Mouse (Mus musculus) forebrain, embryonic 12.5 days (tissue): Measurements from ENCODE around the gene Sh2d3c. TPM values are rescaled to one million over a fixed set of nuclear protein-coding genes. Genes with fewer than 3 reads are reported as not detected.

Source experiments
- ATAC-seq: fragments of 200-750 bp; cut with Nextera tagmentation; 2 replicates; pipeline ENCODE4 v1.8.0; 2017; ENCODE audit warnings: moderate TSS enrichment; ENCODE audit not compliant: low FRiP score
- H3K27ac ChIP-seq: fragments of 300-500 bp; sonication (generic); 2 replicates; pipeline ENCODE4 v1.5.1; 2016; ENCODE audit warnings: mild to moderate bottlenecking
- H3K27me3 ChIP-seq: fragments of 300-500 bp; sonication (generic); 2 replicates; pipeline ENCODE4 v1.6.1; 2016; ENCODE audit warnings: mild to moderate bottlenecking
- H3K36me3 ChIP-seq: fragments of 300-500 bp; sonication (generic); replicated peaks from 2 replicates; pipeline ENCODE4 v1.6.1; 2016; ENCODE audit warnings: mild to moderate bottlenecking
- H3K4me1 ChIP-seq: fragments of 300-500 bp; sonication (generic); 2 replicates; pipeline ENCODE4 v1.6.1; 2016
- H3K4me2 ChIP-seq: fragments of 300-500 bp; sonication (generic); 2 replicates; pipeline ENCODE4 v1.6.1; 2016; ENCODE audit warnings: mild to moderate bottlenecking, moderate library complexity
- H3K4me3 ChIP-seq: fragments of 300-500 bp; sonication (generic); replicated peaks from 2 replicates; pipeline ENCODE4 v1.5.1; 2016; ENCODE audit warnings: mild to moderate bottlenecking
- H3K9ac ChIP-seq: fragments of 300-500 bp; sonication (generic); 2 replicates; pipeline ENCODE4 v1.6.1; 2016; ENCODE audit warnings: mild to moderate bottlenecking
- H3K9me3 ChIP-seq: fragments of 300-500 bp; sonication (generic); 2 replicates; pipeline ENCODE4 v1.6.1; 2016
- WGBS: fragments of 180-500 bp; shearing (Covaris S2); methylation state at CpG from one replicate; pipeline ENCODE4 v1.1.7; 2016; 5-methylcytosine and 5-hydroxymethylcytosine counted together
- polyA plus RNA-seq: library from polyadenylated mRNA; unstranded; fragments of >200 nt; fragmentation: Nextera tagmentation; extraction: Ambion mirVana; gene quantifications from 2 replicates; pipeline ENCODE4 v1.2.1, GENCODE M21; 2016

The Sh2d3c gene
- polyA plus RNA-seq, 1 experiment from 2014 or later = 30.1 TPM

DNA sequence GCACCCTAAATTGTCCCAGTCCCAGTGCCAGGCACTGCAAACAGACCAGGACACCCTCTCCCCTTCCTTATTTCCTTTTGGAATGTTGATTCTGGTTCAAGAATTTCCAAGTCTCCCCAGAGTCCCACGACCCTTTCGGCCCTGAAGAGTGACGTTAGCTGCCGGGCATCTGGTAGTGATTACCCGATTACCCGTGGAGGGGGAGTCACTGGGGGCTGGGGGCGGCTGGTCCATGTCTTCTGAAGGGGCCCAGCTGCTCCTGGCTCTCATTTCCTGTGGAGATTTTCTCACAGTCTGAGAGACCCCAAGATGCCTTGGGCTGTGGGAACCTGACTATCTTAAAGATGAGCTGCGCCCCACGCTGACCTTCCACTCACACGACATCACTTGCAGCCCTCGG lies 10.0 kb downstream of the Sh2d3c start:
- ATAC-seq = no peak
- H3K9ac ChIP-seq = no peak overlapping the region
- WGBS = 70% methylated on average over 11 of the region's 11 CpGs

DNA sequence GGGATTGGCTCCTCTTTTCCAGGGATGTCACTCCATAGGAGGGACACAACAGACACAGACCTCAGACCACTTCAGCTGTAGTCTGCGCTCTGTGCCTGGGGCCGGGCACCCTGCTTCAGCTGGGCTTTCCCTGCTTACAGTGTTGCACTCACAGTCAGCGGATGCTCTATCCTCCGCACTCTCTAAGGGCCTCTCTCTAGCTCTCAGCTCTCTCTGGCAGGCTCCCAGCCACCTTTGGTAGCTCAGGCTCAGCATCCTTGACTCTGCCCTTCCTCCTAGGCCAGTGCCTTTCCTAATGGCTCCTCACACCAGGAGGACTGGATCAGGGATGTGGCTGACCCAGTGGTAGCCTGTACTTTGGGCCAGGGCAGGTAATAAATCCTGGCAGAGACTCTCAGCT lies 11.1 kb downstream of the Sh2d3c start:
- Histone ChIP-seq H3K4me1 (peaks cover 12% of the 10 kb centered on the region), H3K27ac (no peak overlapping the region), H3K4me2 (no peak overlapping the region), H3K36me3 (no peaks in the 10 kb centered on the region), H3K9ac (no peak overlapping the region), H3K27me3 (peaks cover 16% of the 10 kb centered on the region), H3K4me3 (no peak overlapping the region), H3K9me3 (no peaks in the 10 kb centered on the region)
- no peak for ATAC-seq
- 80% methylated on average over 4 of the region's 4 CpGs for WGBS

More for the DNA sequence above, 10.0 kb downstream of the Sh2d3c start:
- H3K4me3 ChIP-seq = no peak overlapping the region
- peaks cover 10% of the 10 kb centered on the region; the same call in 1 of the 2 replicates for H3K27me3 ChIP-seq
- no peaks in the 10 kb centered on the region for H3K9me3 ChIP-seq
- H3K4me2 ChIP-seq = no peak overlapping the region
- H3K4me1 ChIP-seq = peaks cover 12% of the 10 kb centered on the region
- H3K27ac ChIP-seq = 0 out of 2 replicates have a peak overlapping the region, but pooled peaks have one; percentile 42
- no peaks in the 10 kb centered on the region for H3K36me3 ChIP-seq

GRCm38 (mm10) chr2:32732695-32733094 lies 11.8 kb downstream of the Sh2d3c start:
- WGBS = 75% methylated on average over 6 of the region's 6 CpGs
- Histone ChIP-seq H3K27me3 (peaks cover 18% of the 10 kb centered on the region), H3K9ac (no peak overlapping the region), H3K36me3 (no peaks in the 10 kb centered on the region), H3K4me2 (no peak overlapping the region), H3K4me3 (no peak overlapping the region), H3K27ac (no peak overlapping the region), H3K9me3 (no peaks in the 10 kb centered on the region), H3K4me1 (peaks cover 5% of the 10 kb centered on the region)
- ATAC-seq = no peak

GRCm38 (mm10) chr2:32734480-32734879 lies 13.6 kb downstream of the Sh2d3c start:
- Histone ChIP-seq H3K36me3 (no peaks in the 10 kb centered on the region), H3K4me3 (no peak overlapping the region), H3K27me3 (peaks cover 13% of the 10 kb centered on the region), H3K4me2 (no peak overlapping the region), H3K27ac (peak overlapping the region; percentile 14; the same call in 1 of the 2 replicates), H3K9me3 (no peaks in the 10 kb centered on the region), H3K4me1 (0 out of 2 replicates have a peak, but pooled peaks cover 5% of the 10 kb centered on the region), H3K9ac (no peak overlapping the region; the same call in 1 of the 2 replicates)
- ATAC-seq = no peak
- 37% methylated on average over 4 of the region's 4 CpGs for WGBS

GRCm38 (mm10) chr2:32734933-32735332 lies 14.1 kb downstream of the Sh2d3c start:
- WGBS = 63% methylated on average over 4 of the region's 4 CpGs
- no peak overlapping the region for H3K9ac ChIP-seq
- no peaks in the 10 kb centered on the region for H3K36me3 ChIP-seq
- no peak overlapping the region for H3K4me2 ChIP-seq
- H3K27ac ChIP-seq = no peak overlapping the region
- 0 out of 2 replicates have a peak, but pooled peaks cover 5% of the 10 kb centered on the region for H3K4me1 ChIP-seq
- no peaks in the 10 kb centered on the region for H3K9me3 ChIP-seq
- peaks cover 18% of the 10 kb centered on the region for H3K27me3 ChIP-seq
- ATAC-seq = no peak
- no peak overlapping the region for H3K4me3 ChIP-seq

GRCm38 (mm10) chr2:32736306-32736829 lies 15.5 kb downstream of the Sh2d3c start:
- Histone ChIP-seq H3K4me2 (no peak overlapping the region), H3K4me1 (peaks cover 15% of the 10 kb centered on the region), H3K4me3 (no peak overlapping the region), H3K9ac (no peak overlapping the region), H3K36me3 (no peaks in the 10 kb centered on the region), H3K9me3 (no peaks in the 10 kb centered on the region), H3K27ac (no peak overlapping the region), H3K27me3 (peaks cover 25% of the 10 kb centered on the region)
- ATAC-seq = no peak
- 62% methylated on average over 3 of the region's 3 CpGs for WGBS

GRCm38 (mm10) chr2:32737008-32737407 lies 16.2 kb downstream of the Sh2d3c start:
- Histone ChIP-seq H3K4me3 (no peak overlapping the region), H3K9me3 (no peaks in the 10 kb centered on the region), H3K27ac (no peak overlapping the region), H3K9ac (no peak overlapping the region), H3K4me1 (peaks cover 21% of the 10 kb centered on the region), H3K4me2 (no peak overlapping the region), H3K36me3 (no peaks in the 10 kb centered on the region), H3K27me3 (peaks cover 21% of the 10 kb centered on the region)
- 49% methylated on average over 6 of the region's 6 CpGs for WGBS
- ATAC-seq = no peak

GRCm38 (mm10) chr2:32739311-32739710 lies 18.5 kb downstream of the Sh2d3c start:
- Histone ChIP-seq H3K4me3 (no peak overlapping the region), H3K36me3 (no peaks in the 10 kb centered on the region), H3K9me3 (no peaks in the 10 kb centered on the region), H3K9ac (no peak overlapping the region), H3K4me2 (no peak overlapping the region), H3K27me3 (peaks cover 20% of the 10 kb centered on the region; the same call in 1 of the 2 replicates), H3K27ac (no peak overlapping the region), H3K4me1 (peaks cover 39% of the 10 kb centered on the region)
- WGBS = 80% methylated on average over 4 of the region's 4 CpGs
- ATAC-seq = no peak

- Histone ChIP-seq H3K9ac (peak within 1 kb of the TSS; percentile 77), H3K4me2 (peak within 1 kb of the TSS; percentile 96), H3K4me1 (peaks cover 36% of the 10 kb centered on the region), H3K27ac (peak within 1 kb of the TSS; percentile 88), H3K27me3 (peaks cover 20% of the 10 kb centered on the region; the same call in 1 of the 2 replicates), H3K9me3 (no peaks in the 10 kb centered on the region), H3K4me3 (peak within 1 kb of the TSS; percentile 68), H3K36me3 (peaks cover 13% of the 10 kb centered on the region)
- ATAC-seq = 0 out of 2 replicates have a peak, but pooled peaks have one; percentile 0
- WGBS = 5% methylated on average over 11 of the region's 11 CpGs
Observed at GRCm38 (mm10) chr2:32740916-32741272, 20.0 kb downstream of the Sh2d3c start, which contains the start of gene 6330409D20Rik. Gene 6330409D20Rik (minus strand): TSS chr2:32741016.

DNA sequence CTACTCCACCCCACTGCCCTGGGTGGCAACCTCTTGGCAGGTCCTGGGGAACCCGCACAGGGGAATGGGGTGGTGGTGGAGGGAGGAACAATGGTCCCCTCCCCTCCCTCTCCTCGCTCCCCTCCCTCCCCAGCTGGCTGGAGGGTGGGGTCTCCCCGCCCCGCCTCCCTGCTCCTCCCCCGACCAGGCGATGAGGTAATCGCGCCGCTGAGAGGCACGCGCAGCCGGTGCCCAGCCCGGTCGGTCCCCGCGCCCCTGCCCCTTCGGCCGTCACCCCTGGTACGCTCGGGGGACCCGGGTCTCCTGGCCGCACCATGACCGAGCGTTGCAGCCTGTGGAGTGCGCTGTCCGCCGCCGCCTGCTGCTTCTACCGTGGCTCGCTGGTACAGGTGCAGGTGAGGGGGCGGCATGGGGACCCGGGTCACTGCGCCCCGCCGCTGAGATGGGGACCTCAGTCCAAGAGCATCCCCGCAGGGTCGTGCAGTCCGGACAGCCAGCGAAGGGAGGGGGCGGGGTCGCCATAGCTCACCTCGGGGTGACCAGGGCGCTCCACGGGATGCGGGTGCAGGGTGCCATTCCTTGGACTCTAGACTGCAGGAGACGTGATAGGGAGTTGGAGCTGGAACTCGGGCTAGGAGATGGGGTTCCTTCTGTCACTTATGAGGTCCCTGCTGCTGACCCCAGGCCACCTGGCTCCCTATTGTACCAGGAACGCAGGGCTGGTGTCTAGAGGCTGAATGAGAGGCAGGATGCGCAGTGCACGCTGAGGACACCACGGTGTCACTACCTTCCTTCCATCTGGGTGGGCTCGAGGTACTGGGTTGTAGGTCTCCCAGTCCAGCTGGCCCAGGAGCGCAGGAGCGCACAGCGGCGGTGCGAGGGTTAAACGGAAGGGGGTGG lies 20.7 kb downstream of the Sh2d3c start:
- under 1% methylated on average over 53 of the region's 58 CpGs for WGBS
- Histone ChIP-seq H3K4me3 (peak overlapping the region; percentile 68), H3K27ac (peak overlapping the region; percentile 88), H3K4me1 (peaks cover 36% of the 10 kb centered on the region), H3K9ac (peak overlapping the region; percentile 77), H3K4me2 (peak overlapping the region; percentile 96), H3K9me3 (no peaks in the 10 kb centered on the region), H3K36me3 (peaks cover 19% of the 10 kb centered on the region), H3K27me3 (peaks cover 16% of the 10 kb centered on the region; the same call in 1 of the 2 replicates)
- peak; percentile 66 for ATAC-seq

DNA sequence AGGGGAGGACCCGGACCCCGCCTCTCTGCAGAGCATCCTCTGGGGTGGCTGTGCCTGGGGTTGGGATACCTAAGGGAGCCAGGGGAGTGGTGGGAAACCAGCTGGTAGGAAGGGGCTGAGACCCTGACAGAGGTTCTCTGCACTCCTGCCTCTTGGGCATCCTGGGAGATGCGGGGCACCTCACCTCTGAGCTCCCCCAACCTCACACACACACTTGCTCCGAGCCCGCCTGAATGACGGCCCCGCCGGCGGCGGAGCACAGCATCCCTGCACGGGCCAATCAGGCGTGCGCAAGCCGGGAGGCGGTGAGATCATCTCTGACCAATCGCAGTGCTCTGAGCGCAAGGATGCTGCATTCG lies 21.3 kb downstream of the Sh2d3c start:
- peaks cover 25% of the 10 kb centered on the region for H3K36me3 ChIP-seq
- peak; percentile 93 for ATAC-seq
- H3K4me2 ChIP-seq = peak overlapping the region; percentile 96
- peak overlapping the region; percentile 77 for H3K9ac ChIP-seq
- H3K4me3 ChIP-seq = peak overlapping the region; percentile 68
- no peaks in the 10 kb centered on the region for H3K9me3 ChIP-seq
- peak overlapping the region; percentile 88 for H3K27ac ChIP-seq
- peaks cover 12% of the 10 kb centered on the region; the same call in 1 of the 2 replicates for H3K27me3 ChIP-seq
- 2% methylated on average over 18 of the region's 18 CpGs for WGBS
- peaks cover 36% of the 10 kb centered on the region for H3K4me1 ChIP-seq

DNA sequence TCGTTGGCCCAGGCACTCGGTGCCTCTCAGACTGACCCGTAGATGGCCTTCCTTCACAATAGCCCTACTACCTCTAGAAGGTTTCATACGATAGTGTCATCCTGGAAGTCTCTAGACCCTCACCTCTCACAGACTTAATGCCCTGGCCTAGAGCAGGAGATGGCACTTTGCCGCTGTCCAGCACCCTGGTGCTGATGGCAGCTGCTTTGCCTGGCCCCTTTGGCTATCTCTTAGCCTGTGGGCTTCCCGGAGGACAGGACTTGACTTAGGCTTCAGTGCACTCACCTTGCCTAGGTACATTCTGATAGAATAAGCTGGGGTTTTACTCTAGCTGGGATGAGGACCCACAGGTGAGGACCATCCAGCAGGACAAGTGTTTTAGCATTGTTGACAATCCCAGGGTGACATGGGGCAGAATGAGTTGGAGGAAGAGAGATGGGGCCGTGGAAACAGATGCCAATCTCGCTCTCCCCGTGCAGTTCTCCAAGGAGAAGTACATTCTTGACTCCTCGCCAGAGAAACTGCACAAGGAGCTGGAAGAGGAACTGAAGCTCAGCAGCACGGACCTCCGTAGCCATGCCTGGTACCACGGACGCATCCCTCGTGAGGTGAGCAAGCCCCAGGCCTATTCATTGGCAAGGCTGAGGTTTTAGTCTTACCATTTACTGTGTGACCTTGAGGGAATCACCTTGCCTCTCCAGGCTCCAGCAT lies 23.6 kb downstream of the Sh2d3c start:
- ATAC-seq = no peak
- Histone ChIP-seq H3K4me3 (no peak overlapping the region), H3K4me2 (no peak overlapping the region), H3K4me1 (peaks cover 36% of the 10 kb centered on the region), H3K9ac (no peak overlapping the region), H3K36me3 (peaks cover 33% of the 10 kb centered on the region), H3K27me3 (peaks cover 12% of the 10 kb centered on the region; the same call in 1 of the 2 replicates), H3K9me3 (no peaks in the 10 kb centered on the region), H3K27ac (no peak overlapping the region)
- 80% methylated on average over 15 of the region's 15 CpGs for WGBS
